Mouse (Mus musculus) MEL (cell line): Measurements from ENCODE around the gene Fam76a.

Experiments used
- CHD2 ChIP-seq: IDR thresholded peaks from 2 replicates; pipeline ENCODE4 v1.6.1; 2011; ENCODE audit warnings: low read length, improper control_type of control experiment
- CTCF ChIP-seq, 3 experiments: IDR thresholded peaks in 2 of 3; conservative IDR thresholded peaks in 1 of 3; 2 replicates each; pipeline ENCODE4 v1.5.1; 2011 to 2012; ENCODE audit warnings: low read length in 3 of 3, low read depth in 2 of 3, mild to moderate bottlenecking in 2 of 3, improper control_type of control experiment in 1 of 3, inconsistent platforms in 1 of 3, mixed read lengths in 1 of 3, moderate library complexity in 1 of 3; ENCODE audit not compliant: control insufficient read depth in 1 of 3, insufficient read depth in 1 of 3, poor library complexity in 1 of 3, severe bottlenecking in 1 of 3
- ETS1 ChIP-seq: IDR thresholded peaks from 2 replicates; pipeline ENCODE4 v1.6.1; 2012; ENCODE audit warnings: low read depth, mild to moderate bottlenecking, inconsistent platforms, low read length, improper control_type of control experiment, moderate library complexity
- GATA1 ChIP-seq: IDR thresholded peaks from 2 replicates; pipeline ENCODE4 v1.6.1; 2011; ENCODE audit warnings: low read depth, low read length, improper control_type of control experiment
- KAT2A ChIP-seq: conservative IDR thresholded peaks from 2 replicates; pipeline ENCODE4 v1.6.1; 2012; ENCODE audit warnings: low read depth, low read length, improper control_type of control experiment, inconsistent platforms
- MAX ChIP-seq: IDR thresholded peaks from 2 replicates; pipeline ENCODE4 v1.6.1; 2011; ENCODE audit warnings: low read length, improper control_type of control experiment
- MEF2A ChIP-seq: IDR thresholded peaks from 2 replicates; pipeline ENCODE4 v1.6.1; 2014; ENCODE audit warnings: low read depth, mild to moderate bottlenecking, inconsistent platforms, low read length, improper control_type of control experiment; ENCODE audit not compliant: poor library complexity, insufficient replicate concordance, severe bottlenecking; ENCODE audit errors: extremely low read depth
- POLR2A ChIP-seq, 2 experiments: IDR thresholded peaks; 2 replicates each; pipeline ENCODE4 v1.6.1; 2011 to 2012; ENCODE audit warnings: low read length in 2 of 2, mild to moderate bottlenecking in 2 of 2, control low read depth in 1 of 2, improper control_type of control experiment in 1 of 2, low read depth in 1 of 2, moderate library complexity in 1 of 2; ENCODE audit not compliant: control insufficient read depth in 1 of 2, insufficient read depth in 1 of 2, poor library complexity in 1 of 2
- SMC3 ChIP-seq: IDR thresholded peaks from 2 replicates; pipeline ENCODE4 v1.6.1; 2011; ENCODE audit warnings: low read depth, low read length, improper control_type of control experiment
- TAL1 ChIP-seq: IDR thresholded peaks from 2 replicates; pipeline ENCODE4 v1.6.1; 2012; ENCODE audit warnings: mild to moderate bottlenecking, inconsistent platforms, low read length, moderate library complexity, mixed read lengths
- TBP ChIP-seq: IDR thresholded peaks from 2 replicates; pipeline ENCODE4 v1.8.0; 2011; ENCODE audit warnings: low read depth, low read length, improper control_type of control experiment
- ZC3H11A ChIP-seq: IDR thresholded peaks from 2 replicates; pipeline ENCODE4 v1.6.1; 2012; ENCODE audit warnings: low read depth, mild to moderate bottlenecking, inconsistent platforms, low read length, improper control_type of control experiment

GRCm38 (mm10) chr4:132971601-132972000 lies 49.2 kb upstream of the Fam76a start:
- TF ChIP-seq ZC3H11A (no peak), KAT2A (no peak), CTCF (IDR thresholded peaks at IDR 0.05 in 2 of 3, conservative IDR thresholded peaks at IDR 0.05 in 1 of 3; ENCODE audit: control insufficient read depth in 1 of 3, insufficient read depth in 1 of 3, low read depth in 2 of 3, low read length in 3 of 3, poor library complexity in 1 of 3, severe bottlenecking in 1 of 3) (no peak), POLR2A (IDR thresholded peaks at IDR 0.05; ENCODE audit: control insufficient read depth in 1 of 2, insufficient read depth in 1 of 2, low read depth in 1 of 2, low read length in 2 of 2, poor library complexity in 1 of 2) (no peak), TBP (no peak), TAL1 (no peak), GATA1 (no peak), CHD2 (no peak), SMC3 (no peak), MAX (no peak), MEF2A (no peak), ETS1 (no peak)
